Mouse (Mus musculus) liver, adult 10 weeks (tissue): ENCODE data around the gene Prdx4. TPM values are rescaled to one million over a fixed set of nuclear protein-coding genes. Genes with fewer than 3 reads are reported as not detected.

Experiments used
- polyA plus RNA-seq: library from polyadenylated mRNA; stranded (reverse); fragments of 350-450 nt; fragmentation: Illumina TruSeq; extraction: RNeasy Lipid Tissue Mini Kit (QIAGEN cat#74804); gene quantifications from one replicate; pipeline ENCODE4 v1.2.3, GENCODE M21; 2014; ENCODE audit warnings: low read depth, low replicate concordance

Prdx4 gene
- polyA plus RNA-seq = 179 TPM

DNA sequence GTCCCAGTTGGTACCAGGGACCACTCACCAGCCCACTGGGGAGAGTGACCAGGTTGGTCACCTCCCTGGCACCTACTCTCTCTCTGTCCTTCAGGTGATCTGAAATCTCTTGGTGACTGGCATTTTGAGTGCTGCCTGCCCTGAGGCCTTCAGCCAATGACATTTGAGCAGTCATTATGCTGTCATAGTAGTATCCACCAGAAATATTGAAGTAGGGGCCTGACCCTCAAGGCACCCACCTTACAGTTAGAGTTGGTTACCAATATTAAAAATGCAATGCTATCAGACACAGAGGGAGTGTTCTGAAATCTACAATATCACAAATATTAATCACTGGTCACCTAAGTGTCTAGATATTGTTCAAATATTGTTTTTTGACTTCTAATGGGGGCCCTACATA lies at the start of gene Prdx4:
Prdx4 (minus strand) TSS at position 101 of the 400 bp plus-strand sequence.

Other genes starting within 250 kb of the Prdx4 start
- not detected for gene Magea2, start 247.1 kb downstream of the Prdx4 start, polyA plus RNA-seq
- not detected for gene Cldn34b2, start 212.3 kb downstream of the Prdx4 start, polyA plus RNA-seq
- gene Sat1, start 124.3 kb downstream of the Prdx4 start, polyA plus RNA-seq = 218 TPM
- gene Acot9, start 78.3 kb downstream of the Prdx4 start, polyA plus RNA-seq = 14.6 TPM